Comparison of ENCODE assay signal across 7 mouse cellular contexts in the genomic region with DNA sequence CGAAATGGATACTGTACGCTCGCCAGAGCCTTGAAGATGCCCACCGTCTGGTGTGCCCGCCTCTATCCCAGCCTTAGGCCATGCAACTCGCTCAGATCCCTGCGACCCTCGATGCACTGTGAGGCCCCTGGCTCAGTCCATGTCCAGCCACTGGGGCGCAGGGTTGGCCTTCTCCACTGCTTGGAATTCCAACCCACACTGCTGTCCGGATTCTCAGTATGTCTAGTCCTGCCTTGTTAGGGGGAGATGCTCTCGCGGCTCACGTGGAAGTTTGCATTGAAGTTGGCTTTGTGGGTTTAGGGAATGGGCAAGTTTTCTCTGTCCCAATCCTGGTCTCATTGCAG. TPM values are rescaled to one million over a fixed set of nuclear protein-coding genes. Genes with fewer than 3 reads are reported as not detected.
DNase-seq lines count a peak whose midpoint lies in the region; ATAC-seq and TF ChIP-seq lines count a peak whose summit lies in the region.

No protein-coding gene starts in this region.

- no peak for TF ChIP-seq CTCF in lung, postnatal 0 days (IDR thresholded peaks at IDR 0.05)

- no peaks in the 10 kb centered on the region for H3K36me3 ChIP-seq in lung, postnatal 0 days (ENCODE audit: insufficient read depth, low read length)
- H3K36me3 ChIP-seq in forebrain, embryonic 12.5 days (replicated peaks) = no peaks in the 10 kb centered on the region; the same call in 1 of the 2 replicates
- H3K36me3 ChIP-seq in limb, embryonic 14.5 days (ENCODE audit: control insufficient read depth, insufficient read depth, low read length) = no peaks in the 10 kb centered on the region
- no peaks in the 10 kb centered on the region for H3K36me3 ChIP-seq in stomach, embryonic 14.5 days (ENCODE audit: control insufficient read depth, insufficient read depth, low read length)

- ATAC-seq in lung, postnatal 0 days = no peak; the same call in 1 of the 2 replicates
- ATAC-seq in forebrain, embryonic 12.5 days (ENCODE audit: low FRiP score) = peak; percentile 34; the same call in 1 of the 2 replicates
- ATAC-seq in limb, embryonic 14.5 days (ENCODE audit: low FRiP score, low read depth) = no peak
- 0 out of 2 replicates have a peak, but pooled peaks have one; percentile 24 for ATAC-seq in stomach, embryonic 14.5 days (ENCODE audit: insufficient number of reproducible peaks, insufficient read depth, low FRiP score, low read depth)

- 2% methylated on average over 13 of the region's 13 CpGs for WGBS in lung, postnatal 0 days
- WGBS in forebrain, embryonic 12.5 days = 1% methylated on average over 13 of the region's 13 CpGs
- WGBS in limb, embryonic 14.5 days = 1% methylated on average over 13 of the region's 13 CpGs
- WGBS in stomach, embryonic 14.5 days = under 1% methylated on average over 13 of the region's 13 CpGs

- no peaks in the 10 kb centered on the region for H3K9me3 ChIP-seq in lung, postnatal 0 days (ENCODE audit: low read length)
- no peaks in the 10 kb centered on the region for H3K9me3 ChIP-seq in forebrain, embryonic 12.5 days
- H3K9me3 ChIP-seq in limb, embryonic 14.5 days (ENCODE audit: control insufficient read depth, low read length) = no peaks in the 10 kb centered on the region
- H3K9me3 ChIP-seq in stomach, embryonic 14.5 days (ENCODE audit: control insufficient read depth, low read depth, low read length) = no peaks in the 10 kb centered on the region

- peak overlapping the region; percentile 77 for H3K4me3 ChIP-seq in lung, postnatal 0 days (ENCODE audit: low read depth, low read length)
- peak overlapping the region; percentile 59 for H3K4me3 ChIP-seq in forebrain, embryonic 12.5 days (replicated peaks)
- H3K4me3 ChIP-seq in limb, embryonic 14.5 days (replicated peaks; ENCODE audit: low read length) = peak overlapping the region; percentile 74
- H3K4me3 ChIP-seq in stomach, embryonic 14.5 days (ENCODE audit: low read depth, low read length) = peak overlapping the region; percentile 74

- H3K27ac ChIP-seq in lung, postnatal 0 days (ENCODE audit: low read length) = no peak overlapping the region
- H3K27ac ChIP-seq in forebrain, embryonic 12.5 days = peak overlapping the region; percentile 82
- peak overlapping the region; percentile 72; the same call in 1 of the 2 replicates for H3K27ac ChIP-seq in limb, embryonic 14.5 days (replicated peaks; ENCODE audit: low read depth, low read length)
- peak overlapping the region; percentile 55; the same call in 1 of the 2 replicates for H3K27ac ChIP-seq in stomach, embryonic 14.5 days (ENCODE audit: low read length)

- TF ChIP-seq POLR2A in limb, embryonic 14.5 days (IDR thresholded peaks at IDR 0.05; ENCODE audit: borderline replicate concordance, extremely low read depth, insufficient read depth, insufficient read length) = no peak

- 0 out of 2 replicates have a peak, but pooled peaks cover 3% of the 10 kb centered on the region for H3K4me1 ChIP-seq in lung, postnatal 0 days (ENCODE audit: insufficient read depth, low read depth, low read length)
- peaks cover 24% of the 10 kb centered on the region for H3K4me1 ChIP-seq in forebrain, embryonic 12.5 days
- peaks cover 10% of the 10 kb centered on the region for H3K4me1 ChIP-seq in limb, embryonic 14.5 days (ENCODE audit: control insufficient read depth, insufficient read depth, low read length)
- H3K4me1 ChIP-seq in stomach, embryonic 14.5 days (ENCODE audit: control insufficient read depth, insufficient read depth, low read length) = peaks cover 5% of the 10 kb centered on the region; the same call in 1 of the 2 replicates

- no peak for DNase-seq in lung, postnatal 0 days (ENCODE audit: low spot score)
- DNase-seq in lung, postnatal 36 days = no peak
- no peak for DNase-seq in limb, embryonic 14.5 days (ENCODE audit: low spot score)
- no peak for DNase-seq in T-cell, adult 2 months (ENCODE audit: low spot score)
- DNase-seq in retina, postnatal 1 day = no peak

- H3K27me3 ChIP-seq in lung, postnatal 0 days (replicated peaks; ENCODE audit: insufficient read depth, low read length) = no peaks in the 10 kb centered on the region
- peaks cover 22% of the 10 kb centered on the region for H3K27me3 ChIP-seq in forebrain, embryonic 12.5 days
- peaks cover 7% of the 10 kb centered on the region for H3K27me3 ChIP-seq in limb, embryonic 14.5 days (ENCODE audit: control insufficient read depth, insufficient read depth, low read length)
- no peaks in the 10 kb centered on the region for H3K27me3 ChIP-seq in stomach, embryonic 14.5 days (ENCODE audit: control insufficient read depth, insufficient read depth, low read length)

- H3K4me2 ChIP-seq in lung, postnatal 0 days (replicated peaks; ENCODE audit: low read depth, low read length) = peak overlapping the region; percentile 81
- H3K4me2 ChIP-seq in forebrain, embryonic 12.5 days = peak overlapping the region; percentile 92
- peak overlapping the region; percentile 89 for H3K4me2 ChIP-seq in limb, embryonic 14.5 days (replicated peaks; ENCODE audit: low read depth, low read length, severe bottlenecking)
- H3K4me2 ChIP-seq in stomach, embryonic 14.5 days (replicated peaks; ENCODE audit: low read depth, low read length) = peak overlapping the region; percentile 85

- TF ChIP-seq EP300 in lung, postnatal 0 days (IDR thresholded peaks at IDR 0.05) = no peak

- peak overlapping the region; percentile 58 for H3K9ac ChIP-seq in lung, postnatal 0 days (replicated peaks; ENCODE audit: low read depth)
- H3K9ac ChIP-seq in forebrain, embryonic 12.5 days = peak overlapping the region; percentile 79
- peak overlapping the region; percentile 76 for H3K9ac ChIP-seq in limb, embryonic 14.5 days (ENCODE audit: low read depth, low read length, severe bottlenecking)
- H3K9ac ChIP-seq in stomach, embryonic 14.5 days (replicated peaks; ENCODE audit: low read depth, low read length) = peak overlapping the region; percentile 58

RNA-seq across cellular contexts. Expression of a gene that starts 0.5 kb away (rescaled TPM):
- polyA plus RNA-seq in lung, postnatal 0 days (2015; fragmentation: Nextera tagmentation; extraction: Ambion mirVana) = 2.6 and 2.9 TPM in 2 replicates
- polyA plus RNA-seq in forebrain, embryonic 12.5 days (2016; fragmentation: Nextera tagmentation; extraction: Ambion mirVana) = 16.6 and 17.1 TPM in 2 replicates
- 4.6 and 5.8 TPM in 2 replicates for polyA plus RNA-seq in limb, embryonic 14.5 days (2012; rRNA removed)
- 7.1 and 7.2 TPM in 2 replicates for polyA plus RNA-seq in limb, embryonic 14.5 days (2014; fragmentation: Nextera tagmentation; extraction: Ambion mirVana)
- 3.9 and 4.1 TPM in 2 replicates for polyA plus RNA-seq in stomach, embryonic 14.5 days (2014; fragmentation: Nextera tagmentation; extraction: Ambion mirVana)

RNA-seq across cellular contexts. Expression of a gene that starts 1.7 kb away (rescaled TPM):
- 0.75 and 0.95 TPM in 2 replicates for polyA plus RNA-seq in lung, postnatal 0 days (2015; fragmentation: Nextera tagmentation; extraction: Ambion mirVana)
- 7.3 and 7.5 TPM in 2 replicates for polyA plus RNA-seq in forebrain, embryonic 12.5 days (2016; fragmentation: Nextera tagmentation; extraction: Ambion mirVana)
- 4.6 and 6.9 TPM in 2 replicates for polyA plus RNA-seq in limb, embryonic 14.5 days (2012; rRNA removed)
- polyA plus RNA-seq in limb, embryonic 14.5 days (2014; fragmentation: Nextera tagmentation; extraction: Ambion mirVana) = 2.2 and 3.1 TPM in 2 replicates
- polyA plus RNA-seq in stomach, embryonic 14.5 days (2014; fragmentation: Nextera tagmentation; extraction: Ambion mirVana) = 2.5 and 4.0 TPM in 2 replicates

Comparison
In these comparisons a context has a peak if more than half of its experiments do, and no peak if none do; other contexts are left out.
1. ATAC-seq: peak in forebrain, embryonic 12.5 days (single experiment) and stomach, embryonic 14.5 days (single experiment); none in lung, postnatal 0 days (single experiment) and limb, embryonic 14.5 days (single experiment).
2. Peak in every context shown above with its lines, with median percentiles within 50 percentile points of each other: H3K4me2 ChIP-seq, H3K4me3 ChIP-seq and H3K9ac ChIP-seq.